Mouse (Mus musculus): ENCODE data around the gene Lrig1. TPM values are rescaled to one million over a fixed set of nuclear protein-coding genes. Genes with fewer than 3 reads are reported as not detected.
A peak's percentile ranks its signal among the peaks of the same experiment; 100 is the strongest.

Gene Lrig1
- total and polyA plus RNA-seq, 3 experiments = 7.7 to 17.6 (median 11.0) TPM

DNA sequence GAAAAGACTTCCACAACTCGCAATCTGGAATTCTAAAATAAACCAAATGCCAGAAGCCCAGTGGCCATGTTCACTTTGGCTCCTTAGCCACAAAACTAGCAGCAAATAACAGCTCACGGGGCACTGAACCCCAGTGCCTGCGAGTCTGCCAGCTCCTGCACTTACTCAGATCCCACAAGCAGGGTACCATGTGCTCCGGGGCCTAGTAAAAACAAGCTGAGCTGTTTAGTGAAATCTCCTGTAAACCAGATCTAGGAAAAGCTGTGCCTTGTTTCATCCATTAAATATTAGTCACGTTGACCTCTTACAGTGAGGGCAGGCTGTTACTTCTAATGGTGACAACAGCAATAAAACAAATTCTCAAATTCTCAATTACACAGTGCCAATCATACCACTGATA lies 81.3 kb downstream of the Lrig1 start:
- no peak for DNase-seq

- DNase-seq = no peak
Observed at GRCm38 (mm10) chr6:94615936-94616335, 84.0 kb downstream of the Lrig1 start.

- DNase-seq = no peak
Observed at GRCm38 (mm10) chr6:94614346-94614745, 85.6 kb downstream of the Lrig1 start.

DNA sequence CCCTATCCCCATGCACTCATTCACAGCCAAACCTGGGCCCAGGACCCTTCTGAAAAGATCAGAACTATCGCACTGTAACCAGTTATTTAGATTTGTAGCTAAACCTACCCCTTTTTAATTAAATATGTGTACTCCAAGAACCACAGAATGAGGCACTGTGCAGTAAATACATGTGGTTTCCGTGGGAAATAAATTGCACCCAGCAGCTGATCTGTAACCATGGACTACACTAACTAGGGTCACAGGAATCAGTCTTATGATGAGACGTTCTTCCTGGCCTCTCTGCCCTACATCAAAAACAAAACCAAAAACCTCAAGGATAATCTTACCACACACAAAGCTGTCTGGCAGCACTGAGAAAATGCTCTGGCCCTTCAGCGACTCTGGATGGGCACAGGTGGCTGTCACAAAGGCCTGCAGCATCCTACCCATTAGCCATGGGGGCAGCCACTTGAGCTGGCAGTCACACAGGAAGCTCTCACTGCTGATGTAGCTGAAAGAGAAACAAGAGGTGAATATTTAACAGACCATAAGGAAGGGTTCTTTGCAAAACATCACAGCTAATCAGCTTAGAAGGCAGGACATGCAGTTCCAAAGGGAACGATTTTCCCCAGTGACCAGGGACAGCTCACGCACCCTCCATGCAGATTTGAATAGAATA lies 86.6 kb downstream of the Lrig1 start:
- no peak for DNase-seq

- DNase-seq = no peak
Observed at GRCm38 (mm10) chr6:94604546-94604945, 95.4 kb downstream of the Lrig1 start.

GRCm38 (mm10) chr6:94604072-94604471 lies 95.9 kb downstream of the Lrig1 start:
- no peak for DNase-seq

DNA sequence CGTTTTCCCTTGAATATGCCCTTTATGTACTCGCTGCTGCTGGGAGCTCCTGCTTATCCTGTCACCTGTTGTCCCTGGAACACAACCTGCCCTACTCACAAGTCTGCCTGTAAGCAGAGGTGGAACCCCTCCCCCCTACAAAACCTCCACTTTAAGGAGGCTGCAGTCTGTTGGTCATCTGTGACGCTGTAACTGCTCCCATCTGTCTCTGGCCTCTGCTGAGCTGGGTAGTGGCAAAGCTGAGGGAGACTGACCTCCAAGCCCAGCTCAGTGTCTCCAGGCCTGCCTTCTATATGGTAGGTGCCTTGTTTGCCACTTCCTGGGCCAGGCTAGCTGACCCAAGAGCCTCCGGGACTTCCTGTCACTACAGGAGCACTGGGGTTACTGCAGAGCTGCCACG lies 98.1 kb downstream of the Lrig1 start:
- no peak for DNase-seq

DNA sequence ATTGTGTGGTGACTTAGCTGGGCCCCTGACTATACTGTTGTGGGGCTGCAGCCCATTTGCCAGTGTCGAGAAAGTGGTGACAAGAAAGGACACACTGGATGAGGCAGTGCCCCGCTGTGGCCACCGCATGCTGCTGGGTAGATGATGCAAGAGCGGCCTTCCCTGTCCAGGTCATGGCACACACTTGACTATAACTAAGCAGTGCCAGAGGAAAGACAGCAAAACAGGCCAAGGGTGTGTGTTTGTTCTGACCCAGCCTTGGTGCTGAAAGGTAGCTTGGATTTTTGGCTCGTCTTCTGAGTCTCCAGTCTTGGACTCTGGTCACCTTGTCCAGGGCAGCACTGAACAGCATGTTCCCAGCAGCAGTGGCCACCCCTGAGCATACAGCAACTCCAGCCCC lies 98.9 kb downstream of the Lrig1 start:
- peak; percentile 86 for DNase-seq

- DNase-seq = no peak
Observed at GRCm38 (mm10) chr6:94599016-94599415, 100.9 kb downstream of the Lrig1 start.

DNA sequence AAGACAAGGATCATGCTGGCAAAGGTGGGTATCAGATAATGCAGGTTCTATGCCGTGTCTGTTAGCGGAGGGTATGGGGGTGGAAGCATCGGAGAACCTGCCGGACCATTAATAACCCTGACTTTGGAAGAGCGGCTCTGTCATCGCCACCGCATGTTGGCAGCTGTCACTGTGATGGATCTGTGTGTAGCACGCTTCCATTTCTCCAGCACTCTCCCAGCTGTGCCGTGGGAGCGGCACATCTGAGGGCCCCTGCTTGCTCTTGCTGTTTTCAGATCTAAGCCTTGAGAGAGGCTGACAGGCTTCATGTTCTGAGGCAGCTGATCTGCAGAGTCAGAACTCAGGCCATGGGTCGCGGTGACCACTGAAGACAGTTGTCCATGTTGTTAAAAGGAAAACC lies 101.5 kb downstream of the Lrig1 start:
- DNase-seq = no peak

DNA sequence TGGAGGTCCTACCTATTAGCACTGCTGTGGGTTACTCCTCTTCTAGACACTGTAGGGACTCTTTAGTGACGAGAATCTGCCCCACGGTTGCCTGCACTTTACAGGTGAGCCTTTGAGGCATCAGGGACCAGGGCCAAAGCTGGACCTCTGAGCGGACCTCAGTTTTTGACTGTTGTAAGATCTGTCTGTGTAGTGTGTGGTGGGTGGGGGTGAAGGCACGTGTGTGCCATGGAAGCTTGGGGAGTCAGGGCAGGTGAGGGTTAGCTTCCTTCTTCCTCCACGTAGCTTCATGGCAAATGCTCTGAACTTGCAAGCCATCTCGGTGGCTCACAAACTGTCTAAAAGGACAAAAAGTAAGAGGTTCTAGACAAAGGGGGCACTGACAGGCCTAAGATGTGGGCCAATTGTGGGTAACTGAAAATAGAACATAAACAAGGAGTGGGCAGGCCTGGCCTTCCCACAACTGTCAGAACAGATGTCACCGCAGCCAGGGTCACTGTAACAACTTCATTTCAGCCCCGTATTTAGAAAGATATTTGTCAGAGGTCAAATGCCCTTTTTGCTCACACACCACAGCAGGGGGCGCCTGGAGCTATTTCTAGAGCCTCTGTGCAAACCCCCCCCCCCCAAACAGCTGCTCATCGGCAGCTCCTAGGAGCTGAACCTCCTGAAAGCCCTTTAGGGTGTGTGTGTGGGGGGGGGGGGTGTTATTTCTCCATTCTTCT lies 103.0 kb downstream of the Lrig1 start:
- no peak for DNase-seq

DNA sequence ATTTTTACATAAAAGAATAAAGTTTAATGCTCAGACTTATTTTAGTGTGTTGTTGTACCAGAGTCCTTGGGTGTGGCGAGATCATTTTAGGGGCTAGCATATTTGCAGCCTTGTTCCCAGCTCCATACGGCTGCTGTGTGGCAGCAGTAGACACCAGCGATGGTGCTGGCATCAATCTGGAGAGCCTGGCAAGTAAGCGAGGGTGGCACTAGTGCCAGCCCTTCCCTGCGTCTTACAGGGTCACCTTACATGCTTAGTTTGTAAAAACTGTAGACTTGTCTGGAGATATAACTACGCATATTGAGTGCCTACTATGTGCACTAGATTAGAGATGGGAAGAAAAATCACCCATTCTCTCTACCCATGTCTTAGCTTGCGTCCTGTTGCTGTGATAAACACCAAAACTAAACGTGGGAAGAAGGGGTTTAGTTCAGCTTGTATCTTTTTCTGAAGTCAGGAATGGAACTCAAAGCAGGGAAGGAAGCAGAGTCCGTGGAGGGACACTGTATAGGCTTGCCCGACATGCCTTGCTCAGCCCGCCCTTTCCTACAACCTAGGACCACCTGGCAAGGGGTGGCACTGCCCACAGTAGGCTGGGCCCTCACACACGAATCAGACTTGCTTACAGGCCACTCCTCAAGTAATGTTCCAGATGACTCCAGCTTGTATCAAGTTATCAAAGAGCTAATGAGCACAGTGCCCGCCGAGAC lies 103.8 kb downstream of the Lrig1 start:
- DNase-seq = no peak

DNA sequence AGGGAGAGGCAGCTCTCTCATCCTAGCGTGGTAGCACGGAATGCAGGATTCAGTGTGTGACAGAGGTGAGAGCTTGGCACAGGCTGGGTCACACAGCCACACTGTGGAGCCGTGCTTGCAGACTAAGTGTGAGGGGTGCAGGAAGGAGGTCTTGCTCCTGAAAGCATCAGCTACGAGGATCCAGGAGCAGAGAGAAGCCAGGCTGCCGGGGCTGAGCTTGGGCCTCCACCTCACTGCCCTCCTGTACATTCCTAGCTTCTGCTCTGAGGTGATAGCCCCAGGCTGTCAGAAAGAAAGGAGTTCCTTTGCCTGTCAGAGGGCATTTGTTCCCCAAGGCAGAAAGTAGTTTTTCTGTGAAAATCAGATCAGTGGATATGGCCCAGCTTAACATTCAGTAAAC lies 104.8 kb downstream of the Lrig1 start:
- no peak for DNase-seq

DNA sequence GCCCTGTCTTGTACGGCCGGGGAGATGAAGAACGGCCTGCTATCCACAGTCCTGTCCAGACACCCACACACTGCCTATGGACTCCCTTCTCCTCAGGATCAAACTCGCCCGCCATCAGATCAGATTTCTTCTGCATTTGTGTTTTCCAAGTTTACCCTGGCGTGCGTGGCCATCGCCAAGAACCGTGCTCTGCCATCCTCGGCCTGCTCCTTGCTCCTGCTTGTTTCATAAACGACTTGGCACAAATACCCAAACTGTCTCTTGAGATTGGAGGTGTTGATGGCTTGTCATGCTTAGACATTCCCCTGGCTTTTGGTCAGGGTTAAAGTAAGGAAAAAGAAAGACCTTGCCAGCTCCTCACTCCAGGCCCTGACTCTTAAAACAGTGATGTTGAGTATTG lies 105.2 kb downstream of the Lrig1 start:
- no peak for DNase-seq

GRCm38 (mm10) chr6:94594096-94594665 lies 105.8 kb downstream of the Lrig1 start:
- DNase-seq = no peak

DNA sequence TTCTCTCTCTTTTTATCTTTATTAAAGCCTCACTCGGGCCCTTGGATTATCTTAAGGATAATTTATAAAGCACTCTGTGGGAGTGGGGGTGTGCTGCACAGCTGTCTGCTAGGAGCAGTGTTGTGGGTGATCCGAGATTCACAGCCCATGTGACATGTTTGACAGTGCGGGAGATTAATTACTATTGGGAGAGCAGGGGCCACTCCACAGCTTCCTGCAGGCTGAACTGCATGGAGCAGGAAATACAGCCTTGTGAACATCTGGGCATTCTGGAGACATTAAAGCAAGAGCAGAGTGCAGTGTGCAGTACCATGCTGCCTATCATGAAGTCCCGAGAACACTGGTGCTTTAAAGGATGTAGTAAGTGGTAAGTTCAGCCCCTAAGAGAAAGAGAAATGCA lies 107.2 kb downstream of the Lrig1 start:
- DNase-seq = no peak

GRCm38 (mm10) chr6:94592243-94592642 lies 107.7 kb downstream of the Lrig1 start:
- no peak for DNase-seq

DNA sequence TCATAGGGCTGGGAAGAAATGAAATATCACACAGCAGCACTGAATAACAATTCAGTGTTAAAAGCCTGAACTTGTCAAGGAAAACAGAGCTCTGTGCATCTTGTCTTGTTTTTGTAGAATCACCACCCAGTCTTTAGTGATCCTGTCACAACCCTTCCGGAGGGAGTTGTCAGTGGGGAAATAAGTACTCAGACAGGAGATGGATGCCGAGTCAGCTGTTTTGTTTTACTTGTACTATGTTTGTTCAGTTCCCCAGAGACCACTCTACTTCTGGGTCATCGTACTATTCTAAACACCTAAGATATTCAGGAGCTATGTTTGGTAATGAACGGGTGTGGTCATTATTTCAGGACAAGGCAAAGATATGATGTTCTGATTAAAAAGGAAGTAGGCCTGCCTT lies 111.6 kb downstream of the Lrig1 start:
- DNase-seq = no peak

GRCm38 (mm10) chr6:94584976-94585375 lies 115.0 kb downstream of the Lrig1 start:
- DNase-seq = no peak

GRCm38 (mm10) chr6:94584147-94584695 lies 115.7 kb downstream of the Lrig1 start:
- no peak for DNase-seq

- DNase-seq = no peak
Observed at GRCm38 (mm10) chr6:94582055-94582454, 117.9 kb downstream of the Lrig1 start.

DNA sequence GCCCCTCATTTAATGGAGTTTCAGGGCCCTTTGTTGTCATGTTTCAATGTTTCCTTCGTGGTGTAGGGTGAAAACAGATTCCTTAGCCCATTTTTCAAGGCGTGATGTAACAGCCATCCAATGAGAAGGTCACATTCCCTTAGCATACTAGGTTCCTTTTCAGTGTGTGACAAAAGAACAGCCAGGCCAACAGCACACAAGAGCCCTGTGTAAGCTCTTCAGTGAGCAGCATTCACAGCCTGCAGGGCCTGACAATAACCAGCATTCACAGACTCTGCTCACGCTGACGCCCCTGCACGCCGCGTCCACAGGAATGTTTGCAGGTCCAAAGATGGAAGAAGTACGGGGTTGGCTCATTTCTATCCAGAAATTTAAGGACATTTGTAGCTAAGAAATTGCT lies 122.0 kb downstream of the Lrig1 start:
- no peak for DNase-seq
